ENCODE assay signal across 8 mouse cellular contexts in genomic region chr1:36244058-36244827, GRCm38 (mm10). TPM values are rescaled to one million over a fixed set of nuclear protein-coding genes. Genes with fewer than 3 reads are reported as not detected.
DNase-seq lines count a peak whose midpoint lies in the region; ATAC-seq and TF ChIP-seq lines count a peak whose summit lies in the region.

Gene Uggt1, minus strand, starts transcription at chr1:36244720.

- H3K27ac ChIP-seq in forebrain, embryonic 16.5 days (ENCODE audit: low read length): peak within 1 kb of the TSS; percentile 80
- H3K27ac ChIP-seq in layer of hippocampus, adult 2 months: peak within 1 kb of the TSS; percentile 88
- peak within 1 kb of the TSS; percentile 70 for H3K27ac ChIP-seq in lung, embryonic 14.5 days (ENCODE audit: low read depth)
- no peak within 1 kb of the TSS for H3K27ac ChIP-seq in olfactory bulb, adult 2 months (ENCODE audit: insufficient read depth, low read depth, low read length)
- H3K27ac ChIP-seq in thymus, adult 2 months (ENCODE audit: control insufficient read depth, insufficient read depth, low read length): peak within 1 kb of the TSS; percentile 25

- intact Hi-C loops in heart, postnatal 36 days (cut with DNase I): loop anchor here (10.0 kb wide), 2 partner anchors 179 to 1751 kb away; partner anchors contain the start of genes Eif5b, Hs6st1 and Txndc9

- ATAC-seq in G1E (ENCODE audit: extremely low read depth, insufficient number of reproducible peaks, low FRiP score, poor library complexity, severe bottlenecking): peak; percentile 95
- ATAC-seq in forebrain, embryonic 16.5 days: peak; percentile 98
- ATAC-seq in lung, embryonic 14.5 days (ENCODE audit: insufficient read depth): peak; percentile 98

- peak; percentile 95 for DNase-seq in G1E (ENCODE audit: low spot score)
- peak; percentile 92 to 97 for DNase-seq in cerebellum, adult 18-20 months
- peak; percentile 90 to 92 for DNase-seq in heart, postnatal 36 days
- peak; percentile 90 to 95 for DNase-seq in layer of hippocampus, adult 2 months (ENCODE audit: low spot score in 2 of 2)
- DNase-seq in lung, embryonic 14.5 days: peak; percentile 97
- peak; percentile 94 for DNase-seq in thymus, adult 2 months

- 2% methylated on average over 48 of the region's 49 CpGs for WGBS in forebrain, embryonic 16.5 days
- 3% methylated on average over 49 of the region's 49 CpGs for WGBS in lung, embryonic 14.5 days
- WGBS in olfactory bulb, adult 2 months: under 1% methylated on average over 49 of the region's 49 CpGs
- WGBS in thymus, adult 2 months: under 1% methylated on average over 48 of the region's 49 CpGs

- peak within 1 kb of the TSS; percentile 88 for H3K4me2 ChIP-seq in forebrain, embryonic 16.5 days (ENCODE audit: low read length)
- H3K4me2 ChIP-seq in lung, embryonic 14.5 days: peak within 1 kb of the TSS; percentile 86

- peaks cover 52% of the 10 kb centered on the region for H3K4me1 ChIP-seq in G1E (ENCODE audit: insufficient read depth, low read depth, low read length)
- peaks cover 9% of the 10 kb centered on the region for H3K4me1 ChIP-seq in forebrain, embryonic 16.5 days (replicated peaks; ENCODE audit: control insufficient read depth, insufficient read depth, low read length)
- H3K4me1 ChIP-seq in lung, embryonic 14.5 days (ENCODE audit: insufficient read depth): peaks cover 8% of the 10 kb centered on the region; the same call in 1 of the 2 replicates
- H3K4me1 ChIP-seq in olfactory bulb, adult 2 months (ENCODE audit: control insufficient read depth, insufficient read depth, low read length): peaks cover 9% of the 10 kb centered on the region
- peaks cover 15% of the 10 kb centered on the region for H3K4me1 ChIP-seq in thymus, adult 2 months (replicated peaks; ENCODE audit: control insufficient read depth, insufficient read depth, low read length)

- H3K4me3 ChIP-seq in G1E (ENCODE audit: low read depth, low read length): peak within 1 kb of the TSS; percentile 84
- H3K4me3 ChIP-seq in forebrain, embryonic 16.5 days (replicated peaks; ENCODE audit: low read length): peak within 1 kb of the TSS; percentile 96
- peak within 1 kb of the TSS; percentile 96 for H3K4me3 ChIP-seq in layer of hippocampus, adult 2 months
- H3K4me3 ChIP-seq in lung, embryonic 14.5 days (ENCODE audit: low read depth, low read length): peak within 1 kb of the TSS; percentile 93
- peak within 1 kb of the TSS; percentile 76 for H3K4me3 ChIP-seq in olfactory bulb, adult 2 months (ENCODE audit: insufficient read depth, low read depth, low read length)
- peak within 1 kb of the TSS; percentile 99 for H3K4me3 ChIP-seq in thymus, adult 2 months (ENCODE audit: control insufficient read depth, insufficient read depth, low read length)

- H3K27me3 ChIP-seq in G1E (ENCODE audit: insufficient read depth, low read length): peaks cover 10% of the 10 kb centered on the region
- no peaks in the 10 kb centered on the region for H3K27me3 ChIP-seq in forebrain, embryonic 16.5 days (replicated peaks; ENCODE audit: control insufficient read depth, insufficient read depth, low read length)
- no peaks in the 10 kb centered on the region for H3K27me3 ChIP-seq in lung, embryonic 14.5 days (ENCODE audit: insufficient read depth, low read length)
- H3K27me3 ChIP-seq in thymus, adult 2 months (ENCODE audit: control insufficient read depth, insufficient read depth, low read length): no peaks in the 10 kb centered on the region

- H3K36me3 ChIP-seq in G1E (replicated peaks): peaks cover 27% of the 10 kb centered on the region
- H3K36me3 ChIP-seq in forebrain, embryonic 16.5 days (ENCODE audit: control insufficient read depth, insufficient read depth): no peaks in the 10 kb centered on the region
- no peaks in the 10 kb centered on the region for H3K36me3 ChIP-seq in lung, embryonic 14.5 days (ENCODE audit: insufficient read depth)
- H3K36me3 ChIP-seq in thymus, adult 2 months (ENCODE audit: control insufficient read depth, insufficient read depth, low read length): no peaks in the 10 kb centered on the region

- no peaks in the 10 kb centered on the region for H3K9me3 ChIP-seq in G1E (replicated peaks)
- H3K9me3 ChIP-seq in forebrain, embryonic 16.5 days (ENCODE audit: control insufficient read depth, low read length): no peaks in the 10 kb centered on the region
- H3K9me3 ChIP-seq in lung, embryonic 14.5 days (ENCODE audit: low read depth, low read length): no peaks in the 10 kb centered on the region

- H3K9ac ChIP-seq in forebrain, embryonic 16.5 days (replicated peaks; ENCODE audit: low read depth, low read length): peak within 1 kb of the TSS; percentile 84
- peak within 1 kb of the TSS; percentile 85 for H3K9ac ChIP-seq in lung, embryonic 14.5 days

- no peak for TF ChIP-seq CTCF in G1E (IDR thresholded peaks at IDR 0.05; ENCODE audit: low read depth, low read length)
- TF ChIP-seq CTCF in layer of hippocampus, adult 2 months (conservative IDR thresholded peaks at IDR 0.05): peak; percentile 15; the same call in 1 of the 2 replicates
- TF ChIP-seq CTCF in lung, embryonic 14.5 days (IDR thresholded peaks at IDR 0.05; ENCODE audit: low read depth): no peak
- no peak for TF ChIP-seq CTCF in olfactory bulb, adult 2 months (IDR thresholded peaks at IDR 0.05; ENCODE audit: insufficient read depth, low read depth, low read length)
- TF ChIP-seq CTCF in thymus, adult 2 months (IDR thresholded peaks at IDR 0.05; ENCODE audit: borderline replicate concordance, control insufficient read depth, extremely low read depth, insufficient read depth, low read length, poor library complexity): no peak

- TF ChIP-seq POLR2A in olfactory bulb, adult 2 months (IDR thresholded peaks at IDR 0.05; ENCODE audit: insufficient read depth, low read depth, low read length): 0 out of 2 replicates have a peak, but pooled peaks have one; percentile 10
- TF ChIP-seq POLR2A in thymus, adult 2 months (IDR thresholded peaks at IDR 0.05; ENCODE audit: control insufficient read depth, extremely low read depth, insufficient read depth, low read length, poor library complexity): peak; percentile 48; the same call in 1 of the 2 replicates

RNA-seq across cellular contexts. Expression of gene Uggt1, which starts in this region (rescaled TPM):
- total RNA-seq in G1E (2014; fragmentation: Nextera tagmentation): 97.4 and 117 TPM in 2 replicates
- 96.4 and 97.8 TPM in 2 replicates for total RNA-seq in G1E (2017)
- polyA plus RNA-seq in G1E (2012): 10.4 and 12.2 TPM in 2 replicates
- 50.8 and 56.9 TPM in 2 replicates for polyA plus RNA-seq in forebrain, embryonic 16.5 days (2015; fragmentation: Nextera tagmentation; extraction: Ambion mirVana)
- 10 to 100 TPM; 29.2 to 31.2 TPM for total RNA-seq in heart, postnatal 36 days (2021)
- total RNA-seq in layer of hippocampus, adult 2 months (2021): 10 to 100 TPM; 37.1 to 39.0 TPM
- 76.6 and 80.4 TPM in 2 replicates for polyA plus RNA-seq in lung, embryonic 14.5 days (2014; fragmentation: Nextera tagmentation; extraction: Ambion mirVana)
- 379 TPM in 1 of 2 replicates, not detected in the other for polyA plus RNA-seq in olfactory bulb, adult 2 months (2012; ENCODE audit: insufficient read depth, insufficient read length, low replicate concordance, missing spikeins)
- 31.8 and 33.0 TPM in 2 replicates for polyA plus RNA-seq in thymus, adult 2 months (2012; rRNA removed)
